Mouse (Mus musculus) heart, postnatal 0 days (tissue): ENCODE data around the gene Tor1a.
A peak's percentile ranks its signal among the peaks of the same experiment; 100 is the strongest.

Experiments used
- CTCF ChIP-seq: IDR thresholded peaks from 2 replicates; pipeline ENCODE4 v1.5.1; 2016; ENCODE audit warnings: antibody characterized with exemption, control low read depth, low read depth
- EP300 ChIP-seq: IDR thresholded peaks from 2 replicates; pipeline ENCODE4 v1.6.1; 2016; ENCODE audit warnings: antibody characterized with exemption, low read depth

DNA sequence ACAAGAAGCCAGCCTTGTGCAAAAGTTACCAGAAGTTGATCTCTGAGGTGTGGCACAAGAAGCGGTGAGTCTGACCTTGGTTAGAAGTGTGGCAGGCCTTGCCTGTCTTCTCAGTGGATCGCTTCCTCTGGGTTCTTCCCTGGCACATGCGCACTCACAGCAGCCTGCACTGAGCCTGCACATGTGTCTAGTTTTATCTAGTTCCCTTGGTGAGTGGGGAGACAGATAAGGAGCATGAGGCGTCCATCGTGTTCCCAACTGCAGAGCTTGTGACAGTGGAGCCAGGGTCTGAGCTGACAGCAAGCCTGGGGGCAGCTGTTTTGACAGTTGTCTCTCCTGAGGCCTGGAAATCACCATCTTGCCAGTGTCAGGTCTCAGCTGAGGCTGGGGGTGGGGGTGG, 38.7 kb upstream of the Tor1a start:
- no peak for TF ChIP-seq CTCF
- peak; percentile 87 for TF ChIP-seq EP300
